Mouse (Mus musculus) MEL (cell line): ENCODE data around the gene Paqr5. TPM values are rescaled to one million over a fixed set of nuclear protein-coding genes. Genes with fewer than 3 reads are reported as not detected.
A peak's percentile ranks its signal among the peaks of the same experiment; 100 is the strongest.

ENCODE experiments used
- DNase-seq: peaks from one replicate; pipeline ENCODE4 v3.0.0; 2011; ENCODE audit warnings: low read depth, low spot score
- H3K27ac ChIP-seq: 2 replicates; pipeline ENCODE4 v1.5.1; 2012; ENCODE audit warnings: low read depth, mild to moderate bottlenecking, control low read depth, low read length, moderate library complexity; ENCODE audit not compliant: control insufficient read depth
- H3K27me3 ChIP-seq, 2 experiments: fragments of 150-350 bp in 1 of 2; sonication (generic) in 1 of 2; 2 replicates each; pipeline ENCODE4 v1.6.1; 2012; ENCODE audit warnings: low read length in 2 of 2, mild to moderate bottlenecking in 2 of 2, improper control_type of control experiment in 1 of 2, moderate library complexity in 1 of 2; ENCODE audit not compliant: insufficient read depth in 2 of 2, control insufficient read depth in 1 of 2
- H3K36me3 ChIP-seq, 2 experiments: 2 replicates each; pipeline ENCODE4 v1.6.1; 2012 to 2014; ENCODE audit warnings: low read length in 2 of 2, improper control_type of control experiment in 1 of 2, inconsistent platforms in 1 of 2, mild to moderate bottlenecking in 1 of 2; ENCODE audit not compliant: insufficient read depth in 2 of 2, control insufficient read depth in 1 of 2
- H3K4me1 ChIP-seq, 2 experiments: fragments of 150-350 bp in 1 of 2; sonication (generic) in 1 of 2; 2 replicates each; pipeline ENCODE4 v1.6.1; 2012; ENCODE audit warnings: low read length in 2 of 2, improper control_type of control experiment in 1 of 2, mild to moderate bottlenecking in 1 of 2; ENCODE audit not compliant: insufficient read depth in 2 of 2, control insufficient read depth in 1 of 2
- H3K4me3 ChIP-seq, 2 experiments: fragments of 150-350 bp in 1 of 2; sonication (generic) in 1 of 2; 2 replicates each; pipeline ENCODE4 v1.5.1; 2012; ENCODE audit warnings: low read depth in 2 of 2, low read length in 2 of 2, mild to moderate bottlenecking in 2 of 2, moderate library complexity in 2 of 2, control low read depth in 1 of 2, improper control_type of control experiment in 1 of 2; ENCODE audit not compliant: control insufficient read depth in 1 of 2, insufficient read depth in 1 of 2
- H3K79me2 ChIP-seq: 2 replicates; pipeline ENCODE4 v1.6.1; 2012; ENCODE audit warnings: mild to moderate bottlenecking, low read length, moderate library complexity; ENCODE audit not compliant: control insufficient read depth, poor library complexity, insufficient read depth
- H3K9ac ChIP-seq: 2 replicates; pipeline ENCODE4 v1.6.1; 2012; ENCODE audit warnings: low read depth, mild to moderate bottlenecking, control low read depth, low read length, moderate library complexity; ENCODE audit not compliant: control insufficient read depth, poor library complexity, severe bottlenecking
- H3K9me3 ChIP-seq: fragments of 150-350 bp; sonication (generic); replicated peaks from 2 replicates; pipeline ENCODE4 v1.6.1; 2012; ENCODE audit warnings: mild to moderate bottlenecking, low read length, improper control_type of control experiment, moderate library complexity; ENCODE audit not compliant: insufficient read depth
- CHD2 ChIP-seq: IDR thresholded peaks from 2 replicates; pipeline ENCODE4 v1.6.1; 2011; ENCODE audit warnings: low read length, improper control_type of control experiment
- CTCF ChIP-seq, 3 experiments: IDR thresholded peaks in 2 of 3; conservative IDR thresholded peaks in 1 of 3; 2 replicates each; pipeline ENCODE4 v1.5.1; 2011 to 2012; ENCODE audit warnings: low read length in 3 of 3, low read depth in 2 of 3, mild to moderate bottlenecking in 2 of 3, improper control_type of control experiment in 1 of 3, inconsistent platforms in 1 of 3, mixed read lengths in 1 of 3, moderate library complexity in 1 of 3; ENCODE audit not compliant: control insufficient read depth in 1 of 3, insufficient read depth in 1 of 3, poor library complexity in 1 of 3, severe bottlenecking in 1 of 3
- E2F4 ChIP-seq: IDR thresholded peaks from 2 replicates; pipeline ENCODE4 v1.6.1; 2011; ENCODE audit warnings: low read depth, low read length, improper control_type of control experiment, borderline replicate concordance
- ELF1 ChIP-seq: IDR thresholded peaks from 2 replicates; pipeline ENCODE4 v1.6.1; 2014; ENCODE audit warnings: low read depth, mild to moderate bottlenecking, inconsistent platforms, low read length, improper control_type of control experiment, moderate library complexity
- EP300 ChIP-seq, 2 experiments: IDR thresholded peaks; 2 replicates each; pipeline ENCODE4 v1.6.1; 2011; ENCODE audit warnings: improper control_type of control experiment in 2 of 2, low read length in 2 of 2, low read depth in 1 of 2, mild to moderate bottlenecking in 1 of 2
- ETS1 ChIP-seq: IDR thresholded peaks from 2 replicates; pipeline ENCODE4 v1.6.1; 2012; ENCODE audit warnings: low read depth, mild to moderate bottlenecking, inconsistent platforms, low read length, improper control_type of control experiment, moderate library complexity
- GATA1 ChIP-seq: IDR thresholded peaks from 2 replicates; pipeline ENCODE4 v1.6.1; 2011; ENCODE audit warnings: low read depth, low read length, improper control_type of control experiment
- JUND ChIP-seq: IDR thresholded peaks from 2 replicates; pipeline ENCODE4 v1.6.1; 2011; ENCODE audit warnings: low read depth, mild to moderate bottlenecking, improper control_type of control experiment, low read length
- MAFK ChIP-seq: IDR thresholded peaks from 2 replicates; pipeline ENCODE4 v1.6.1; 2011; ENCODE audit warnings: low read depth, mild to moderate bottlenecking, low read length, improper control_type of control experiment, borderline replicate concordance
- MXI1 ChIP-seq: IDR thresholded peaks from 2 replicates; pipeline ENCODE4 v1.6.1; 2011; ENCODE audit warnings: mild to moderate bottlenecking, low read depth, low read length, improper control_type of control experiment
- MYC ChIP-seq: IDR thresholded peaks from 2 replicates; pipeline ENCODE4 v1.6.1; 2011; ENCODE audit warnings: low read depth, mild to moderate bottlenecking, low read length, improper control_type of control experiment, moderate library complexity
- NELFE ChIP-seq: IDR thresholded peaks from 2 replicates; pipeline ENCODE4 v1.6.1; 2011; ENCODE audit warnings: low read depth, low read length, improper control_type of control experiment
- POLR2A ChIP-seq, 2 experiments: IDR thresholded peaks; 2 replicates each; pipeline ENCODE4 v1.6.1; 2011 to 2012; ENCODE audit warnings: low read length in 2 of 2, mild to moderate bottlenecking in 2 of 2, control low read depth in 1 of 2, improper control_type of control experiment in 1 of 2, low read depth in 1 of 2, moderate library complexity in 1 of 2; ENCODE audit not compliant: control insufficient read depth in 1 of 2, insufficient read depth in 1 of 2, poor library complexity in 1 of 2
- POLR2AphosphoS2 ChIP-seq: IDR thresholded peaks from 2 replicates; pipeline ENCODE4 v1.6.1; 2011; ENCODE audit warnings: low read length, improper control_type of control experiment
- RAD21 ChIP-seq: IDR thresholded peaks from 2 replicates; pipeline ENCODE4 v1.6.1; 2011; ENCODE audit warnings: mild to moderate bottlenecking, low read depth, low read length, improper control_type of control experiment
- RCOR1 ChIP-seq: IDR thresholded peaks from 2 replicates; pipeline ENCODE4 v1.6.1; 2012; ENCODE audit warnings: low read depth, mild to moderate bottlenecking, inconsistent platforms, low read length, improper control_type of control experiment
- SIN3A ChIP-seq: IDR thresholded peaks from 2 replicates; pipeline ENCODE4 v1.6.1; 2012; ENCODE audit warnings: low read length, improper control_type of control experiment, inconsistent platforms
- SMC3 ChIP-seq: IDR thresholded peaks from 2 replicates; pipeline ENCODE4 v1.6.1; 2011; ENCODE audit warnings: low read depth, low read length, improper control_type of control experiment
- TAL1 ChIP-seq: IDR thresholded peaks from 2 replicates; pipeline ENCODE4 v1.6.1; 2012; ENCODE audit warnings: mild to moderate bottlenecking, inconsistent platforms, low read length, moderate library complexity, mixed read lengths
- TCF12 ChIP-seq: IDR thresholded peaks from 2 replicates; pipeline ENCODE4 v1.6.1; 2014; ENCODE audit warnings: low read depth, mild to moderate bottlenecking, inconsistent platforms, low read length, improper control_type of control experiment, moderate library complexity
- UBTF ChIP-seq: IDR thresholded peaks from 2 replicates; pipeline ENCODE4 v1.6.1; 2012; ENCODE audit warnings: low read depth, mild to moderate bottlenecking, inconsistent platforms, low read length, improper control_type of control experiment, moderate library complexity, borderline replicate concordance; ENCODE audit not compliant: insufficient read depth
- USF2 ChIP-seq, 2 experiments: IDR thresholded peaks; 2 replicates each; pipeline ENCODE4 v1.6.1; 2011 to 2012; ENCODE audit warnings: improper control_type of control experiment in 2 of 2, low read length in 2 of 2, borderline replicate concordance in 1 of 2, inconsistent platforms in 1 of 2, low read depth in 1 of 2, mild to moderate bottlenecking in 1 of 2; ENCODE audit not compliant: insufficient read depth in 1 of 2
- ZC3H11A ChIP-seq: IDR thresholded peaks from 2 replicates; pipeline ENCODE4 v1.6.1; 2012; ENCODE audit warnings: low read depth, mild to moderate bottlenecking, inconsistent platforms, low read length, improper control_type of control experiment
- ZKSCAN1 ChIP-seq: IDR thresholded peaks from 2 replicates; pipeline ENCODE4 v1.6.1; 2012; ENCODE audit warnings: low read depth, mild to moderate bottlenecking, inconsistent platforms, low read length, improper control_type of control experiment, moderate library complexity
- ZNF384 ChIP-seq: IDR thresholded peaks from 2 replicates; pipeline ENCODE4 v1.6.1; 2012; ENCODE audit warnings: low read depth, mild to moderate bottlenecking, inconsistent platforms, low read length, improper control_type of control experiment
- polyA plus RNA-seq, 2 experiments: library from polyadenylated mRNA; stranded (reverse) in 1 of 2; unstranded in 1 of 2; fragments of >175 nt in 1 of 2; fragments of >200 nt in 1 of 2; gene quantifications; 2 replicates each; pipeline versions ENCODE4 v1.2.1 to v1.2.4; 2012; ENCODE audit warnings: low replicate concordance in 2 of 2, low read depth in 1 of 2; ENCODE audit not compliant: insufficient read length in 2 of 2, insufficient read depth in 1 of 2, missing spikeins in 1 of 2
- total RNA-seq: library from RNA; depleted of rRNA; stranded (reverse); fragments of 300-350 nt; gene quantifications from 2 replicates; pipeline ENCODE4 v1.2.3, GENCODE M21; 2012

Gene Paqr5
- total and polyA plus RNA-seq, 3 experiments: 0.04 TPM; not detected in 2

DNA sequence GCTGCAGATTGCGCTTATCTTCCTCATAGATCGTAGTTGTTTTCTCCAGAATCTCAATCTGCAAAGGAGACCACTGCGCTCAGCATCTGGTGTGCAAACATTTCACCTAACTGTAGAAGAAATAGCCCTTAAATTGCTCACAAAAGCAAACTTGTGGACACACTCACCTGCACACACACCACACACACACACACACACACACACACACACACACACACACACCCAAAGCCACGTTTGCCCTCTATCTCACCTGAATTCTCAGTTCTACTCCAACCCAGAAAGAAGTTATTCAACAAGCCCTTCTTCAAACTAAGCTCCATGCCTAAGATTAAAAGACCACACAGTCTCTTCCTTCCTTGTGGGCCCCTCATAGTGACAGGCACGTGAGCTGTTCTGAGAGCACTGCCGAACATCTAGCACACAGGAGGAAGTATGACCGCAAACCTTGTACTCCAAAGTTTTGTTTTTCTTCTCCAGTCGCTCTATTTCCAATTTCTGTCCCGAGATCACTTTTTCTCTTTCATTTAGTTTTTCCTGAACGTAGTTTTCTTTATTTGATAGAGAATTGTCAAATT is 101.5 kb downstream of the Paqr5 start:
- peaks cover 22% of the 10 kb centered on the region in 2 experiments for H3K36me3 ChIP-seq
- no peaks in the 10 kb centered on the region for H3K79me2 ChIP-seq
- H3K27ac ChIP-seq: no peak overlapping the region
- no peak overlapping the region for H3K4me3 ChIP-seq
- no peaks in the 10 kb centered on the region for H3K9me3 ChIP-seq
- no peak for DNase-seq
- TF ChIP-seq CHD2: no peak
- no peak overlapping the region for H3K9ac ChIP-seq
- no peaks in the 10 kb centered on the region for H3K27me3 ChIP-seq
- peaks cover 8 to 12% of the 10 kb centered on the region in 2 experiments for H3K4me1 ChIP-seq

DNA sequence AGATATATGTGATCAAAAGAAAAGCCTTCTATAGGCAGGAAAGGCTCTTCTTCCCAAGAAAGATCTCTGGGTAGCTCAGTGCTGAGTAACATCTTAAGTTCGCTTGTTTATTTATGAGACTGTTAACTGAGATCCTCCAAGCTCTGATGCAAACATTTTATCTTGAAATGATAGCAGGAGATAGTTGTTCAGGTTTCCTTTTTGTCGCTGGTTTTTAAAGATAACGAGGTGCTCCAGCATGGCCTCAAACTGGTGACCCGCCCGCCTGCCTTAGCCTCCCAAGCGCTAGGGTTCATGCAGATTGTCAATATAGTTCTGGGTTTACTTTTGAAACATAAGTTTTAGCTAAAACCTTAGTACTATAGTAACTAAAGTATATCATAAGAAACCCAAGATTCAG is 106.3 kb downstream of the Paqr5 start:
- H3K9ac ChIP-seq: peak overlapping the region; percentile 39
- peak overlapping the region; percentile 97 for H3K27ac ChIP-seq
- peak; percentile 54; the same call in 1 of the 2 replicates for TF ChIP-seq ETS1
- peak; percentile 90 for TF ChIP-seq TCF12
- TF ChIP-seq SIN3A: peak; percentile 56
- TF ChIP-seq ZKSCAN1: no peak
- TF ChIP-seq RCOR1: peak; percentile 86
- TF ChIP-seq GATA1: peak; percentile 91
- peak; percentile 63 to 87 for TF ChIP-seq EP300 (IDR thresholded peaks at IDR 0.05; ENCODE audit: low read depth in 1 of 2, low read length in 2 of 2)
- no peak for TF ChIP-seq POLR2AphosphoS2
- TF ChIP-seq TAL1: peak; percentile 32; the same call in 1 of the 2 replicates
- peak; percentile 65 for DNase-seq
- H3K36me3 ChIP-seq: peaks cover 10 to 60% of the 10 kb centered on the region in 2 experiments
- H3K4me1 ChIP-seq: peaks cover 32 to 57% of the 10 kb centered on the region in 2 experiments
- H3K9me3 ChIP-seq: no peaks in the 10 kb centered on the region
- no peak overlapping the region for H3K4me3 ChIP-seq
- H3K27me3 ChIP-seq: no peaks in the 10 kb centered on the region
- no peaks in the 10 kb centered on the region for H3K79me2 ChIP-seq

DNA sequence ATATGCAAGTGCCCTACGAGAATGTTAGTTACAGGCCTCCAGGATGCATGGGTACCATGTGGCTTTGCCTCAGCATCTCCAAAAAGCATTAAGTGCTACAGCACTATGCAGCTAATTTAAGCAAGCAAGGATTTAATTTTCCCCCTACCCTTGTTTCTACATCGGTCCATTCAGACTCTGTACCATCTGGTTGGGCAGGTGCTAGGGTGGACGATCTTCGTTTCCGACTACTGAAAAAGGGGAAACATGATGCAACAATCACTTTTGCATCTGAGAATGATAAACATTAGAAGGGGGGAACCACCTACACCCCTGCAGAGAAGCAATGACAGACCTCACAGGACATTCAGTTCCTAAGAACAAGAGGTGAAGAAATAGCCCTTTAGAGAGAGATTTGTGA is 107.2 kb downstream of the Paqr5 start:
- no peaks in the 10 kb centered on the region for H3K27me3 ChIP-seq
- DNase-seq: peak; percentile 37
- peaks cover 9 to 60% of the 10 kb centered on the region in 2 experiments; a peak in 3 of 4 replicates for H3K36me3 ChIP-seq
- H3K9ac ChIP-seq: peak overlapping the region; percentile 21; the same call in 1 of the 2 replicates
- H3K9me3 ChIP-seq: no peaks in the 10 kb centered on the region
- no peaks in the 10 kb centered on the region; the same call in 1 of the 2 replicates for H3K79me2 ChIP-seq
- H3K4me1 ChIP-seq: peaks cover 32 to 57% of the 10 kb centered on the region in 2 experiments
- H3K27ac ChIP-seq: peak overlapping the region; percentile 97
- H3K4me3 ChIP-seq: no peak overlapping the region
- TF ChIP-seq UBTF: no peak
- TF ChIP-seq MXI1: no peak
- TF ChIP-seq EP300 (IDR thresholded peaks at IDR 0.05; ENCODE audit: low read depth in 1 of 2, low read length in 2 of 2): peak in 1 of 2 experiments; percentile 43; a peak in 2 of 4 replicates
- no peak for TF ChIP-seq NELFE
- TF ChIP-seq MYC: no peak
- no peak for TF ChIP-seq POLR2AphosphoS2
- no peak for TF ChIP-seq ZNF384
- no peak for TF ChIP-seq ZKSCAN1
- no peak for TF ChIP-seq JUND
- TF ChIP-seq SMC3: no peak
- no peak for TF ChIP-seq E2F4
- TF ChIP-seq ZC3H11A: no peak
- TF ChIP-seq CTCF (IDR thresholded peaks at IDR 0.05 in 2 of 3, conservative IDR thresholded peaks at IDR 0.05 in 1 of 3; ENCODE audit: control insufficient read depth in 1 of 3, insufficient read depth in 1 of 3, low read depth in 2 of 3, low read length in 3 of 3, poor library complexity in 1 of 3, severe bottlenecking in 1 of 3): no peak
- TF ChIP-seq POLR2A (IDR thresholded peaks at IDR 0.05; ENCODE audit: control insufficient read depth in 1 of 2, insufficient read depth in 1 of 2, low read depth in 1 of 2, low read length in 2 of 2, poor library complexity in 1 of 2): no peak
- TF ChIP-seq MAFK: no peak
- no peak for TF ChIP-seq ELF1
- peak; percentile 39; the same call in 1 of the 2 replicates for TF ChIP-seq ETS1
- no peak for TF ChIP-seq USF2 (IDR thresholded peaks at IDR 0.05; ENCODE audit: borderline replicate concordance in 1 of 2, insufficient read depth in 1 of 2, low read depth in 1 of 2, low read length in 2 of 2)
- TF ChIP-seq RAD21: no peak
- no peak for TF ChIP-seq TAL1
- TF ChIP-seq RCOR1: no peak
